Mouse (Mus musculus) gonadal fat pad, adult 2 months (tissue): ENCODE measurements around the gene Gm29582. TPM values are rescaled to one million over a fixed set of nuclear protein-coding genes. Genes with fewer than 3 reads are reported as not detected.
"Not testable (repeated sequence)": the region's sequence is repeated elsewhere in the genome, so short reads cannot be mapped to it uniquely, and the experiment has no call there.

ENCODE experiments used
- DNase-seq: peaks from one replicate; pipeline ENCODE4 v3.0.0-alpha.2; 2012; ENCODE audit warnings: low read depth
- polyA plus RNA-seq: library from polyadenylated mRNA; depleted of rRNA; stranded (reverse); fragments of >200 nt; gene quantifications from 2 replicates; pipeline ENCODE4 v1.2.3, GENCODE M21; 2012; rRNA removed

The Gm29582 gene
- polyA plus RNA-seq: not detected in 2 replicates

GRCm38 (mm10) chrY:30738461-30738860, at the start of gene Gm29582:
Gm29582 (minus strand) TSS chrY:30738561.
- not testable (repeated sequence) for DNase-seq
